Mouse (Mus musculus): ENCODE data around the gene Gm47841. TPM values are rescaled to one million over a fixed set of nuclear protein-coding genes. Genes with fewer than 3 reads are reported as not detected.

Gene Gm47841
- polyA plus RNA-seq, 1 experiment from 2014 or later: not detected

DNA sequence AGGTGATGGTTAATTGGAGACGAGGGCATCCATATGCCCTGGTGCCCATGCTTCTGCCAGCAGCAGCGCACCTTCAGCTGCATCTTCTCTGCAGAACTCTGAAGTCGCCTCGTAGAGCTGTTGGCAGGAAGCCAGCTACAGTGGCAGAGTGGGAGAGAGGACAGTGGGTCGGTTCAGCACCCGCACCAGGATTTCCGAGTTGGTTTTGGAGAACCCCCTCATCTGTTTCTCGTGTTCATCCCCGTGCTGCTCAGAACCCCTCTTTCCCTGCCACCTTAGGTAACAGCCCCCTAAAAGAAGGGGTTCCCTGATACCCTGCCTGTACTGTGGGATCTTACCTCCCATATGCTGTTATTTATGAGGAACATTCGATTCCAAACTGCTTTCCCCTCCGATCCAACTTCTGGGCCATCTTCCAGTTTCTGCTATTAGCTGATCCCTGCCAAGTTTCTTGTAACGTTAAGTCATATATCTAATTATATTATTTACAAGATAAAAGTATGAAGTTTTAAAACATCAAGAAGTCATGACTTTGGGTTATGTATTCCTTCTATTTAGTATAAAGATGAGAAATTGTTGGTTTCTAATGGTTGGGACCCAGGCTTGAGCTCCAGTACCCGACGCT, 38.7 kb downstream of the Gm47841 start:
- Histone ChIP-seq H3K4me2 (no peak overlapping the region), H3K9me3 (replicated peaks) (no peaks in the 10 kb centered on the region), H3K4me1 (peaks cover 15% of the 10 kb centered on the region; the same call in 1 of the 2 replicates), H3K27ac (no peak overlapping the region), H3K27me3 (no peaks in the 10 kb centered on the region), H3K4me3 (no peak overlapping the region), H3K36me3 (ENCODE audit: poor library complexity, severe bottlenecking) (peaks cover 7% of the 10 kb centered on the region), H3K9ac (no peak overlapping the region)
- ATAC-seq: no peak
- WGBS: 82% methylated on average over 14 of the region's 14 CpGs

DNA sequence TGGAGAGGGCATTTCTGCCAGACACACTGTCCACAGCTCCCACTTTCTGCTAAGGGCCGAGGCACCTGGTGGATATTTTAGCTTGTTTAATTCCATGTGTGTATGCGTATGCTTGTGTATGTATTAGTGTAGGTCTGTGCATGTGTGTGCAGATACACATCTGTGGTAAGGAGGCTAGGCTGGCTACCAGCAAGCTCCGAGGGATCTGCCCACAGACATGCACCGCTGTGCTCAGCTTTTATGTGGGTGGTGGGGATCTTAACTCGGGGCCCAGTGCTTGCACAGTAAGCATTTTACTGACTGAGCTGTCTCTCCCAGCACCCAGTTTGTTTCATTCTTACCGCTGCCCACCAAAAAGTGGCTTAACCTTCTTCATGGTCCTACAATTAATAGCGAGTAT, 40.0 kb downstream of the Gm47841 start:
- Histone ChIP-seq H3K9ac (no peak overlapping the region), H3K9me3 (replicated peaks) (no peaks in the 10 kb centered on the region), H3K36me3 (ENCODE audit: poor library complexity, severe bottlenecking) (peaks cover 9% of the 10 kb centered on the region), H3K4me3 (no peak overlapping the region), H3K4me1 (peaks cover 15% of the 10 kb centered on the region; the same call in 1 of the 2 replicates), H3K4me2 (peak overlapping the region; percentile 61; the same call in 1 of the 2 replicates), H3K27me3 (no peaks in the 10 kb centered on the region), H3K27ac (no peak overlapping the region)
- WGBS: 72% methylated on average over 7 of the region's 7 CpGs
- no peak for ATAC-seq

GRCm38 (mm10) chr15:101006251-101007040, 40.8 kb downstream of the Gm47841 start:
- Histone ChIP-seq H3K27me3 (no peaks in the 10 kb centered on the region), H3K4me1 (peaks cover 15% of the 10 kb centered on the region; the same call in 1 of the 2 replicates), H3K4me2 (peak overlapping the region; percentile 61), H3K9ac (peak overlapping the region; percentile 41; the same call in 1 of the 2 replicates), H3K27ac (no peak overlapping the region), H3K9me3 (replicated peaks) (no peaks in the 10 kb centered on the region), H3K36me3 (ENCODE audit: poor library complexity, severe bottlenecking) (peaks cover 12% of the 10 kb centered on the region), H3K4me3 (peak overlapping the region; percentile 34)
- WGBS: 16% methylated on average over 14 of the region's 15 CpGs
- ATAC-seq: peak; percentile 81; the same call in 1 of the 2 replicates

- 83% methylated on average over 8 of the region's 8 CpGs for WGBS
- ATAC-seq: no peak
Measured at GRCm38 (mm10) chr15:101005717-101006116, 41.5 kb downstream of the Gm47841 start.

DNA sequence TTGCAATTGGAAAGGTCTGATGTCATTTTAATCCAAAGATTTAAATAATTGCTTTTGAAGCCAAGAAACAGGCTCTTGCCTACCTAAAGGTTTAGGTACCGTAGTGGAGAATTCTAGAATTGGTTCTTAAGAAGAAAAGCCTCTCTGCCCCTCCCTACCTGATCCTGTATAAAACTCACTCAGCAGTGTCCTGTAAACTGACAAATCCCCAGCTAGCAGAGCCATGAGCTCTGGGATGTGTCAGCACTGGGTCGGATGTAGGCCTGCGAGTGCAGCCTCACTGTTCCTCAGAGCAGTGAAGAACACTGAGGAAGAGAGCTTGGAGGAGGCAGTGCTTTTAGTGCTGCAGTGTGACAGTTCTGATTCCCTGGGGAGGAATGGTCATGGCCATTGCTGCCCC, 42.7 kb downstream of the Gm47841 start:
- ATAC-seq: no peak
- H3K27me3 ChIP-seq: no peaks in the 10 kb centered on the region
- H3K4me1 ChIP-seq: peaks cover 15% of the 10 kb centered on the region; the same call in 1 of the 2 replicates
- H3K9ac ChIP-seq: no peak overlapping the region
- no peaks in the 10 kb centered on the region for H3K9me3 ChIP-seq (replicated peaks)
- WGBS: 52% methylated on average over 3 of the region's 3 CpGs
- H3K4me2 ChIP-seq: no peak overlapping the region
- H3K4me3 ChIP-seq: no peak overlapping the region
- no peak overlapping the region for H3K27ac ChIP-seq
- peaks cover 8% of the 10 kb centered on the region for H3K36me3 ChIP-seq (ENCODE audit: poor library complexity, severe bottlenecking)

More at GRCm38 (mm10) chr15:101005717-101006116, 41.5 kb downstream of the Gm47841 start:
- H3K36me3 ChIP-seq (ENCODE audit: poor library complexity, severe bottlenecking): peaks cover 8% of the 10 kb centered on the region
- peaks cover 15% of the 10 kb centered on the region; the same call in 1 of the 2 replicates for H3K4me1 ChIP-seq
- H3K9me3 ChIP-seq (replicated peaks): no peaks in the 10 kb centered on the region
- H3K4me2 ChIP-seq: no peak overlapping the region
- no peak overlapping the region for H3K27ac ChIP-seq
- no peaks in the 10 kb centered on the region for H3K27me3 ChIP-seq
- no peak overlapping the region for H3K4me3 ChIP-seq
- no peak overlapping the region for H3K9ac ChIP-seq

DNA sequence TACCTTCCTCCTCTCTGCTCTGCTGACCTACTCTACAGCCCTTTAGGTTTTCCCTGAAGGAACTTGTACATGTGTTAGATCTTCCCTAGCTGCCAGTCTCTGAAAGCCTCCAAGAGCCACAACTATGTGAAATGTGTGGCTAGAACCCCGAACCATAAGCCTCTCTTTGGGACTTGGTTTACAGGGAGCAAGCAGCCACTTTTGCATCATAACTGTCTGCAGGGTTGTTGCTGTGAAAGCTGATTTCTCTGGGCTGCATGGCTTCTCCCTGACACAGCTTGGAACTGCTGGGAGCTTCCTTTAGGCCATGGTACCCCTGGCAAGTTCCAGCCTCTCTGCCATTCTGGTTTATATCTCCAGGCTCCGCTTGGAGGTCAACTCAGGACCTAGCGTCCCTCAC, 44.7 kb downstream of the Gm47841 start:
- H3K4me3 ChIP-seq: no peak overlapping the region
- no peak overlapping the region for H3K4me2 ChIP-seq
- peaks cover 8% of the 10 kb centered on the region for H3K36me3 ChIP-seq (ENCODE audit: poor library complexity, severe bottlenecking)
- no peak for ATAC-seq
- 95% methylated on average over 3 of the region's 3 CpGs for WGBS
- H3K9ac ChIP-seq: no peak overlapping the region
- peaks cover 15% of the 10 kb centered on the region; the same call in 1 of the 2 replicates for H3K4me1 ChIP-seq
- no peak overlapping the region for H3K27ac ChIP-seq
- H3K27me3 ChIP-seq: no peaks in the 10 kb centered on the region
- no peaks in the 10 kb centered on the region for H3K9me3 ChIP-seq (replicated peaks)

DNA sequence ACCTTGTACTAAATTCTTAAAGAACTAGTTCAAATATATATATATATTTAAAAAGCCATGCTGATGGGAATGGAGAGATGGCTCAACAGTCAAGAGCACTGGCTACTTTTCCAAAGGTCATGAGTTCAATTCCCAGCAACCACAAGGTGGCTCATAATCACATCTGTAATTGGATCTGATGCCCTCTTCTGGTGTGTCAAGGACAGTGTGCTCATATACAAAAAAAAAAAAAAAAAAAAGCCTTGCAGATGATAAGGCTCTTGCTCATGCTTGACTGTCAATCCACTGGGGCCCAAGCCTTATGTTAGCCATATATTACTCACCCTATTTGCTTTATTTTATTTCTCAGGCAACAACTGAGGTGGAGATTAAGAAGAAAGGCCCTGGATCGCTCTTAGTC, 45.5 kb downstream of the Gm47841 start:
- 97% methylated on average over 1 of the region's 1 CpGs for WGBS
- ATAC-seq: no peak
- no peak overlapping the region for H3K4me2 ChIP-seq

DNA sequence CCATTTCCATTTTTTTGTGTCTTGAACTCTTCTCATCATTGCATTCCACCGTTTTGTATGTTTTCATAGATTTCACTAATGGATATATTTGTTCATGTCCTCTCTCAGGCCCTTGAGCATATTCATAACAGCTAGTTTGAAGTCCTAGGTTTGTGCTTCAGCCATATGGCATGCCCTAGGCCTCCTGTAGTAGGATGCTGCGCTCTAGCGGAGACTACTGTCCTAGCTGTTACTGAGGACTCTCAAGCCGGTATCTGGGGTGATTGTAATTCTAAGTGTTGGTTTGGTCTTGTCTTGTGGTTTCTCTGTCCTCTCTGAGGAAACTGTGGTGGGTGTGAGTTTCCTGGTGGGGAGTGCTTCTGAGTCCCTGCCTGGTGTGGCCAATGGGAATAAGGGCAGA, 50.1 kb downstream of the Gm47841 start:
- no peak overlapping the region for H3K4me3 ChIP-seq
- no peak overlapping the region for H3K9ac ChIP-seq
- H3K4me1 ChIP-seq: no peaks in the 10 kb centered on the region
- peak; percentile 58; the same call in 1 of the 2 replicates for ATAC-seq
- WGBS: 27% methylated on average over 4 of the region's 4 CpGs
- no peak overlapping the region for H3K27ac ChIP-seq
- peaks cover 1% of the 10 kb centered on the region for H3K36me3 ChIP-seq (ENCODE audit: poor library complexity, severe bottlenecking)
- H3K9me3 ChIP-seq (replicated peaks): no peaks in the 10 kb centered on the region
- H3K4me2 ChIP-seq: no peak overlapping the region
- H3K27me3 ChIP-seq: no peaks in the 10 kb centered on the region

More for the DNA sequence above, 45.5 kb downstream of the Gm47841 start:
- Histone ChIP-seq H3K9me3 (replicated peaks) (no peaks in the 10 kb centered on the region), H3K4me3 (no peak overlapping the region), H3K9ac (no peak overlapping the region), H3K36me3 (ENCODE audit: poor library complexity, severe bottlenecking) (peaks cover 8% of the 10 kb centered on the region), H3K27ac (no peak overlapping the region), H3K4me1 (peaks cover 9% of the 10 kb centered on the region; the same call in 1 of the 2 replicates), H3K27me3 (no peaks in the 10 kb centered on the region)

Other genes starting within 250 kb of the Gm47841 start
- 13.3 and 17.1 TPM in 2 replicates for gene Scn8a, start 177.5 kb downstream of the Gm47841 start, polyA plus RNA-seq (2015; fragmentation: Nextera tagmentation; extraction: Ambion mirVana)
- gene Fignl2, start 31.2 kb upstream of the Gm47841 start, polyA plus RNA-seq (2015; fragmentation: Nextera tagmentation; extraction: Ambion mirVana): 0.20 TPM in 1 of 2 replicates, not detected in the other
- not detected in 2 replicates for gene Ankrd33, start 68.4 kb upstream of the Gm47841 start, polyA plus RNA-seq (2015; fragmentation: Nextera tagmentation; extraction: Ambion mirVana)
- gene Acvrl1, start 81.1 kb upstream of the Gm47841 start, polyA plus RNA-seq (2015; fragmentation: Nextera tagmentation; extraction: Ambion mirVana): 5.0 and 5.3 TPM in 2 replicates
- gene Acvr1b, start 126.7 kb upstream of the Gm47841 start, polyA plus RNA-seq (2015; fragmentation: Nextera tagmentation; extraction: Ambion mirVana): 14.3 and 15.8 TPM in 2 replicates
- 1.3 and 1.5 TPM in 2 replicates for gene Grasp, start 176.8 kb upstream of the Gm47841 start, polyA plus RNA-seq (2015; fragmentation: Nextera tagmentation; extraction: Ambion mirVana)
- 2.4 and 2.9 TPM in 2 replicates for gene Nr4a1, start 206.9 kb upstream of the Gm47841 start, polyA plus RNA-seq (2015; fragmentation: Nextera tagmentation; extraction: Ambion mirVana)
- 81.6 and 85.1 TPM in 2 replicates for gene Atg101, start 236.9 kb upstream of the Gm47841 start, polyA plus RNA-seq (2015; fragmentation: Nextera tagmentation; extraction: Ambion mirVana)
- 0.23 and 0.25 TPM in 2 replicates for gene 6030408B16Rik, start 245.8 kb upstream of the Gm47841 start, polyA plus RNA-seq (2015; fragmentation: Nextera tagmentation; extraction: Ambion mirVana)

All from forebrain, embryonic 13.5 days (tissue).